Mouse (Mus musculus): ENCODE results near the gene Tomm22.

Gene Tomm22

DNA sequence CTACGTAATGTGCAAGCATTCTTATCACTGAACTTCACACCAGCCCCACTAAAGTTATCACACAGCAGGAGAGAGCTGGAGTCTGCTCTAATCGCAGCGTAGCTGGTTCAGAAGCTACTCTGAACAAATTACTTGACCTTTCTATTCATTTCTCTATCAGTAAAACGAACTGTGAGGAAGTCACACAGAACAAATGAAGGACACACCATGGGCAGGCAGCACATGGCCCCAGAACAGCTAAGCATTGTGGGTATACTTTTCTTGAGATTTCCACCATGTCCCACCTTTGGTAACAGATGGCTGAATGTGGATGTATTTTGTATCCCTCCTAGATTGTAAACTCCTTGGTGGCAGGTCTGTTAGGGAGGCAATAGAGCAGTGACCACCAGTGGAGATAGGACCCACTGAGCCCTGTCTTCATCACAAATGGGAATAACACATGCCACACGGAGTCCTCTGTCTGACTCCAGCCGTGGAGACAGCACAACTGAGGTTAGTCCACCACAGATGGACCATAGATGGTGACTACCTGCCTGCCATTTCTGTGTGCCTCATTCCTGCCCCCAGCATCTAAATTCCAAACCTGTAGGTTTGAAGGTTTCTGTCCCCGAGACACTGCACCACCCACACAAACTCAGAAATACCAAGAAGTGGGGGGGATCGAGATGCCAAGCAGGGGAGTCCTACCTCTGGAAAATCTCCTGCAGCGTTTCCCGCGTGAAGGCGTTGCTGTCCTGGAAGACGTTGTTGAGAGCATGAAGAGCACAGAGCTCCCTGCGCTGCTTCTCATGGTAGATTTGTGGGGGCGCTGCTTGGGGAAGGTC lies 15.6 kb downstream of the Tomm22 start:
- DNase-seq (ENCODE audit: low spot score in 2 of 2) = no peak

DNA sequence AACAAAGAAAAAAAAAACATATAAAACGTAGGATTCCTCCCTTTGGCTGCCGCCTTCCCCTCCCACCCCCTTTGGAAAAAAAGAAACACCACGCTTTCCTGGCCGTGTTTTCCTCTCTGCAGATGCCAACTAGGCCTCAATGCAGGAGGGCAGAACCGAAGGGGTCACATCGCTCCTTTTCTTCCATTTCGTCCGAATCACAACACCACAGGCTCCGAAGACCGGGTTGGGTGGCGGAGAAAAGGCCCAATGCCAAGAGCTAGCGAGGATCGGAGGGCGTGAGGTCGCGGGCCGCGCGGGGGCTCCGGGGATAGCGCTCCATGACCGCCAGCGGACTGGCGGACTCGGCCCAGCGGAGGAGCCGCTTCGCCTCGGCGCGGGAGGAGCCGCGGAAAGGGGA lies 16.5 kb downstream of the Tomm22 start:
- peak; percentile 60 to 66 for DNase-seq (ENCODE audit: low spot score in 2 of 2)

GRCm38 (mm10) chr15:79687646-79688267 lies 17.1 kb downstream of the Tomm22 start, which contains the start of gene Josd1:
Josd1 (minus strand) TSS chr15:79687919.
- DNase-seq (ENCODE audit: low spot score in 2 of 2) = peak; percentile 95 to 96

- no peak for DNase-seq (ENCODE audit: low spot score in 2 of 2)
These were observed 17.8 kb downstream of the Tomm22 start for GRCm38 (mm10) chr15:79688268-79688956.

DNA sequence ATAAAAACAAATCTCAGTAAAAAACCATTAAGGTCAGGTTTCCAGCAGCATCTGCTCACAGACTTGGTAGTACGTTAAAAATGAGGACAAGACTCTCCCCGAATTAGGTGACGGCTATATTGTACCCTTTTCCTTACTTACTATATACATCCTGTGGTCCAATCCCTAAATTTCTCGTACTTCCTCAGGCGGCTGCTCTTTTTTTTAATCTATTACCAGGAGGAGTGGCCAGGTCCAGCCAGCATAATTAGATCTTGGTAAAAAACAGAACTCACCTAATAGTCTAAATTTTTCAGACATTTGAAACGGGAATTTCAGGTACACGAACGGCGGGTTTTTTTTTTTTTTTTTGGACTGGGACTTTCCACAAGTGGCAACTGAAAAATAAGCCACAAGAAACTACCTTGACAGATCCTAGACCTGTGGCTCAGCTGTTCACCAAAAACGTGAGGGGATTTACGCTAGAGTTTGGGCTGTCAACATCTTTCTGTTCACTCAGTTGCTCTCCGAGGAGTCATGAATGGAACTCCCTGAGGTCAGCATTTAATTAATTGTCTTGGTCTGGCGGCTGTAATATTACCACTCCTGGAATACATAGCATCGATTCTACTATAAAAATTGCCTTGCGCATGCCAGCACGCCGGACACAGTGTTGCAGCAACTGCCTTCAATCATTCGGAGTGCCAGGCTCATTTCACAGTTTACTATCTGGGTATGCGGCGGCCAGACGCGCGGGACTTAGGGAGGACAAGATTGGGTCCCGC lies 19.2 kb downstream of the Tomm22 start:
- no peak for DNase-seq (ENCODE audit: low spot score in 2 of 2)

GRCm38 (mm10) chr15:79690426-79691022 lies 19.9 kb downstream of the Tomm22 start, which contains the start of gene Gtpbp1:
Gtpbp1 (plus strand) TSS chr15:79690845.
- DNase-seq (ENCODE audit: low spot score in 2 of 2) = peak; percentile 99

- peak; percentile 55 to 67 for DNase-seq (ENCODE audit: low spot score in 2 of 2)
These were observed 20.4 kb downstream of the Tomm22 start for GRCm38 (mm10) chr15:79691023-79691508.

- DNase-seq (ENCODE audit: low spot score in 2 of 2) = no peak
These were observed 21.7 kb downstream of the Tomm22 start for GRCm38 (mm10) chr15:79692334-79692733.

GRCm38 (mm10) chr15:79693740-79694139 lies 23.1 kb downstream of the Tomm22 start:
- DNase-seq (ENCODE audit: low spot score in 2 of 2) = no peak

DNA sequence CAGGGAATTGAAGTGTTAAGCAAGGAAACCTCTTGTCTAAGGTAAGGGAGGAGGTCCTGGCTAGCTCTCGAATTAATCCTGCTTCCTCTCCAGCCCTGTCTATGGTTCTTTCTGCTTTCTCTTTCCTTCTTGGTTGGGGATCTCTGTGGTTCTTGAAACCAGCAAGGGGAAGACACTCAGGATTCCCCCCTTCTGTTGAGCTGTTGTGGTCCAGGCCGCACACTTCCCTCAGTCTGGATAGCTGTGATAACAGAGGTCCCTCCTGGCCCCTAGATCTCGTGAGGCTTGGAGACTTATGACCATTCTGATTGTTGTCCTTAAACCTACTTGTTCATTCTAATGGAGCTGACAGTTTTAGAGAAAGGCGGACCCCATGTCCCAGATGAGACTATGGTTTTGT lies 23.9 kb downstream of the Tomm22 start:
- DNase-seq (ENCODE audit: low spot score in 2 of 2) = no peak

DNA sequence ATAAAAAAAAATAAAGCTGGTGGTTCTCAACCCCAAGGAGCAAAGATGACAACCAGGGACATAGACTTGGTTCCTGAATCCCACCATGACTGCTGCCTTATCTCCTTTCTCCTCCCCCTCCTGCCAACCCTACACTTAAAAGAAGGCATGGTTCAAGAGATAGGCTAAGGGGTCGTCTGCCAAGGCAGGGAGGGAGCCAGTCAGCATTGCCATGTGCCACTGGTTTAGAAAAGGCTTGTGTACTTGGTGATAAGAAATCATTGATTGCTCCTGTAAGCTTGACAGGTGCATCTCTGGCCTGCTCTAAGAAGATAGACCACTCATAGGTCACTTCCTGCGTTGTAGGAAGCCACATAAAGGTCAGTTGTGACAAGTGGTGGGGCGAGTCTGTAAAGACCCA lies 24.9 kb downstream of the Tomm22 start:
- no peak for DNase-seq (ENCODE audit: low spot score in 2 of 2)

DNA sequence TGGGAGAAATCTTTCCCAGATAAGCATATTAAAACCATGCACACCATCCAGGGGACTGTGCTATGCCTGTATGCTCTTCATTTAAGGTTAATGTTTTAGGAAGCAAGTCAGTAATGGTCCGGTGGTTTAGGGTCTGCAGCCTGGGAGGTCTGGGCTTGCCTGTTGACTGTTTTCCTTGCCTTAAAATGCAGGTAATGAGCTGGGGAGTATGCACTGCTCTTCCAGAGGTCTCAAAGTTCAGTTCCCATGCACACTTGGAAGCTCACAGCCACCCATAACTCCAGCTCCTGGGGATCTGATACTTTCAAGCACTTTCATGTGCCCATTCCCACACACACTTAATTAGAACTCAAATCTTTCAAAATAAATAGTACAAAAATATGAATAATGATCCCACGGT lies 25.8 kb downstream of the Tomm22 start:
- no peak for DNase-seq (ENCODE audit: low spot score in 2 of 2)

DNA sequence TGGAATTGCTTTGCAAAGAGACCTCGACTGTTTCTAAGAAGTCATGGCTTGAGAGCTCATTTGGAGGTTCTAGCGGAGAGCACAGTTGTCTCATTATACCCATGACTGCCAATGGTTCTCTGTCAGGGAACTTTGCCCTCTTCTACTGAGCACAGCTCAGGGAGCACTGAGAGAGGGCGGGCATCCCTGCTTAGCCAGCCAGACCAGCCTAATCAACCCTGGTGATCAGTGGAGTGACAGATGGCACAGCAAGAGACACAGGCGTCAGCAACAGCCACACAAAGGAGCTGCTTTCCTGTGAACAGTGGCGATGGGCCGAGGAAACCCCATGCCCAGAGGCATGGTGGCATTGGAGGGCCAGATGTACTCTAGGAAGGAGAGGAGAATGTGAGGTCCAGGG lies 26.4 kb downstream of the Tomm22 start:
- DNase-seq (ENCODE audit: low spot score in 2 of 2) = no peak

DNA sequence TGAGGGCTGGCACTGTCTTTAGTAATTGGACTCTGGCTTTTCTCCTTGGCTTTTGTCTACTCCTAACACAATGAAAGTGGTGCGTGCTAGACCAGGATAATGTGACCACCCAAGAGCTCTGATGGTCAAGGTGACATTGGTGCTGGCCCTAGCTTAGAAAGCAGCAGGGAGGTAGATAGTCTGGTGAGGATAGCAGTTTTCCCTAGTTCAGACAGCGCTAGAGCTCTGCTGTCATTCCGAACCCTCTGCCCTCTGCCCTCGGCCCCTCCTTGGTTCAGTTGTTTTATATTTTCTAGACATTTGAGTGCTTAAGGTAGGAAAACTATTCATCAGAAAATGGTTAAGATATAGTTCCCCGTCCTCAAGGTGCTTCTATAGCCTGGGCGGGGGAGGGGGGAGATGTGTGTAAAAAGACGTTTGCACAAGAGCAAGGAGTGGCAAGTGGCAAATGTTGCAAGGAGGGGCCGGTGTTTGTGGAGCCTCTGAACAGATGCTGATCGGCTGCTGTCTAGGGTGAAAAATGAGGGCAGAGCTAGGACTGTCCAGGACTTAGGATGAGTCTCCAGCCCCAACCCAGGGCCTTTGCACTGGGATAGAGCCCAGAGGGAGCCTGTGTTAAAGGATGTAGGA lies 27.0 kb downstream of the Tomm22 start:
- no peak for DNase-seq (ENCODE audit: low spot score in 2 of 2)

DNA sequence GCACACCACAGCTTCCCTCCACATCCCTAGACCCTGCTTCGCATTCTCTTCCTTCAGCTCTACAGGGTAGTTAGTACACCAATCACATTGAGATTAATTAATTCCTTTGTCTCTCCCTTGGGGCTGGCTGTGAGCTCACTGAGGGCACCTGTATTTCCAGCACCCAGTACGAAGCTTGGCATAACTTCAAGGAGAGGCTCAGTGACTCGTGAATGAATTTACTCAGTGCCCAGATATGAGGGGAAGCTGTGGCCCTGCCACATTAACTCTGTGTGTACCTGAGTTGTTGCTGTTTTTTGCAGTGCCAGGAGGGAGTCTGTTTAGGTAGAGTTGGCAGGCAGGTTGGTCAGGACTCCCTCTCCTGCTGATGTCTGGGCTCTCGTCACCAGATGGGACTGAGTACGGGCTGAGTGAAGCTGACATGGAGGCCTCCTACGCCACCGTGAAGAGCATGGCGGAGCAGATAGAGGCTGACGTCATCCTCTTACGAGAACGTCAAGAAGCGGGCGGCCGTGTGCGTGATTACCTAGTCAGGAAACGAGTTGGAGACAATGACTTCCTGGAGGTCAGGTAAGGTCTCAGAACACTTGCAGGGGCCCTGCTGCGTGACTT lies 36.0 kb downstream of the Tomm22 start:
- DNase-seq (ENCODE audit: low spot score in 2 of 2) = no peak

GRCm38 (mm10) chr15:79708229-79708822 lies 37.7 kb downstream of the Tomm22 start:
- peak in 1 of 2 experiments; percentile 51 for DNase-seq (ENCODE audit: low spot score in 2 of 2)

GRCm38 (mm10) chr15:79715646-79716045 lies 45.0 kb downstream of the Tomm22 start:
- no peak for DNase-seq (ENCODE audit: low spot score in 2 of 2)

DNA sequence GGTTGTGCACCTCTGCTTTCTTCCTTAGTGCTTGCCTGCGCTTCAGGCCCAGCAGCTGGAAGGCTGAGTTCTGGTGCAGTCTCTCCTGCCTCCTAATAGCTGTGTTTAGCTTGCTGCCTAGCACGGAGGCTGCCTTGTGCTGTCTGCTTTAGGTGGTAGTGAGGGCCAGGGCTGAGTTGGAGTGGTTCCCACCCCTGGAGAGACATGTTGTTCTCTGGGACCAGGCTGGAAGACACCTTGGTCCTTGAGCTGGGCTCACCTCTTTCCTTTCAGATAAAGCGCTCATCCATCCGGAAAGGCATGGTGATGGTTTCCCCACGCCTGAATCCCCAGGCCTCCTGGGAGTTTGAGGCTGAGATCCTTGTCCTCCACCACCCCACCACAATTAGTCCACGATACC lies 46.0 kb downstream of the Tomm22 start:
- no peak for DNase-seq (ENCODE audit: low spot score in 2 of 2)

DNA sequence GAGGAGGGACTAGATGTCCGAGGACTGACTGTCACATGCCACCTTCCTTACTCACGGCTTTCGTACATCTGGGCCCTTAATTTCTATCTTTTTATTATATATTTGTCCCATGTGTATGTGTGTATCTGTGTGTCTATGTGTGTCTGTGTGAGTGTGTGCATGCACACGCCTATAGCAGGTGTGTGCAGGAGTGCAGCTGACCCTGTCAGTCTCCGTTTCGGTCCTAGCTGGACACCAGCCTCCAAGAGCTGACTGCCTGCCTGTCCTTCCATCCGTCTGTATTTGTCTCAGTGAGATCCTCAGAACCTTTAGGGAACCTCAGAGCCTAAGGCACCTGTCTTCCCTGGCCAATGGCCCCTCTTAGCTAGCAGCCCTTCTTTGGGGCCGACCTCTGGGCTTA lies 49.6 kb downstream of the Tomm22 start:
- no peak for DNase-seq (ENCODE audit: low spot score in 2 of 2)

GRCm38 (mm10) chr15:79720796-79721195 lies 50.1 kb downstream of the Tomm22 start:
- no peak for DNase-seq (ENCODE audit: low spot score in 2 of 2)
